Mouse (Mus musculus) MEL (cell line): ENCODE measurements at regions not wholly inside any gene's neighbourhood (a gene's known extent, or its start where the extent isn't known, plus 50 kb on each side); places are given as distances from the start of the nearest gene placed in this dataset.

Experiments used
- DNase-seq: peaks from one replicate; pipeline ENCODE4 v3.0.0; 2011; ENCODE audit warnings: low read depth, low spot score
- H3K27ac ChIP-seq: 2 replicates; pipeline ENCODE4 v1.5.1; 2012; ENCODE audit warnings: low read depth, mild to moderate bottlenecking, control low read depth, low read length, moderate library complexity; ENCODE audit not compliant: control insufficient read depth
- H3K27me3 ChIP-seq, 2 experiments: fragments of 150-350 bp in 1 of 2; sonication (generic) in 1 of 2; 2 replicates each; pipeline ENCODE4 v1.6.1; 2012; ENCODE audit warnings: low read length in 2 of 2, mild to moderate bottlenecking in 2 of 2, improper control_type of control experiment in 1 of 2, moderate library complexity in 1 of 2; ENCODE audit not compliant: insufficient read depth in 2 of 2, control insufficient read depth in 1 of 2
- H3K36me3 ChIP-seq, 2 experiments: 2 replicates each; pipeline ENCODE4 v1.6.1; 2012 to 2014; ENCODE audit warnings: low read length in 2 of 2, improper control_type of control experiment in 1 of 2, inconsistent platforms in 1 of 2, mild to moderate bottlenecking in 1 of 2; ENCODE audit not compliant: insufficient read depth in 2 of 2, control insufficient read depth in 1 of 2
- H3K4me1 ChIP-seq, 2 experiments: fragments of 150-350 bp in 1 of 2; sonication (generic) in 1 of 2; 2 replicates each; pipeline ENCODE4 v1.6.1; 2012; ENCODE audit warnings: low read length in 2 of 2, improper control_type of control experiment in 1 of 2, mild to moderate bottlenecking in 1 of 2; ENCODE audit not compliant: insufficient read depth in 2 of 2, control insufficient read depth in 1 of 2
- H3K4me3 ChIP-seq, 2 experiments: fragments of 150-350 bp in 1 of 2; sonication (generic) in 1 of 2; 2 replicates each; pipeline ENCODE4 v1.5.1; 2012; ENCODE audit warnings: low read depth in 2 of 2, low read length in 2 of 2, mild to moderate bottlenecking in 2 of 2, moderate library complexity in 2 of 2, control low read depth in 1 of 2, improper control_type of control experiment in 1 of 2; ENCODE audit not compliant: control insufficient read depth in 1 of 2, insufficient read depth in 1 of 2
- H3K79me2 ChIP-seq: 2 replicates; pipeline ENCODE4 v1.6.1; 2012; ENCODE audit warnings: mild to moderate bottlenecking, low read length, moderate library complexity; ENCODE audit not compliant: control insufficient read depth, poor library complexity, insufficient read depth
- H3K9ac ChIP-seq: 2 replicates; pipeline ENCODE4 v1.6.1; 2012; ENCODE audit warnings: low read depth, mild to moderate bottlenecking, control low read depth, low read length, moderate library complexity; ENCODE audit not compliant: control insufficient read depth, poor library complexity, severe bottlenecking
- H3K9me3 ChIP-seq: fragments of 150-350 bp; sonication (generic); replicated peaks from 2 replicates; pipeline ENCODE4 v1.6.1; 2012; ENCODE audit warnings: mild to moderate bottlenecking, low read length, improper control_type of control experiment, moderate library complexity; ENCODE audit not compliant: insufficient read depth
- CTCF ChIP-seq, 3 experiments: IDR thresholded peaks in 2 of 3; conservative IDR thresholded peaks in 1 of 3; 2 replicates each; pipeline ENCODE4 v1.5.1; 2011 to 2012; ENCODE audit warnings: low read length in 3 of 3, low read depth in 2 of 3, mild to moderate bottlenecking in 2 of 3, improper control_type of control experiment in 1 of 3, inconsistent platforms in 1 of 3, mixed read lengths in 1 of 3, moderate library complexity in 1 of 3; ENCODE audit not compliant: control insufficient read depth in 1 of 3, insufficient read depth in 1 of 3, poor library complexity in 1 of 3, severe bottlenecking in 1 of 3
- ELF1 ChIP-seq: IDR thresholded peaks from 2 replicates; pipeline ENCODE4 v1.6.1; 2014; ENCODE audit warnings: low read depth, mild to moderate bottlenecking, inconsistent platforms, low read length, improper control_type of control experiment, moderate library complexity
- EP300 ChIP-seq, 2 experiments: IDR thresholded peaks; 2 replicates each; pipeline ENCODE4 v1.6.1; 2011; ENCODE audit warnings: improper control_type of control experiment in 2 of 2, low read length in 2 of 2, low read depth in 1 of 2, mild to moderate bottlenecking in 1 of 2
- ETS1 ChIP-seq: IDR thresholded peaks from 2 replicates; pipeline ENCODE4 v1.6.1; 2012; ENCODE audit warnings: low read depth, mild to moderate bottlenecking, inconsistent platforms, low read length, improper control_type of control experiment, moderate library complexity
- GATA1 ChIP-seq: IDR thresholded peaks from 2 replicates; pipeline ENCODE4 v1.6.1; 2011; ENCODE audit warnings: low read depth, low read length, improper control_type of control experiment
- MEF2A ChIP-seq: IDR thresholded peaks from 2 replicates; pipeline ENCODE4 v1.6.1; 2014; ENCODE audit warnings: low read depth, mild to moderate bottlenecking, inconsistent platforms, low read length, improper control_type of control experiment; ENCODE audit not compliant: poor library complexity, insufficient replicate concordance, severe bottlenecking; ENCODE audit errors: extremely low read depth
- MYB ChIP-seq: IDR thresholded peaks from 2 replicates; pipeline ENCODE4 v1.6.1; 2011; ENCODE audit warnings: mild to moderate bottlenecking, low read depth, low read length, improper control_type of control experiment
- MYC ChIP-seq: IDR thresholded peaks from 2 replicates; pipeline ENCODE4 v1.6.1; 2011; ENCODE audit warnings: low read depth, mild to moderate bottlenecking, low read length, improper control_type of control experiment, moderate library complexity
- POLR2A ChIP-seq, 2 experiments: IDR thresholded peaks; 2 replicates each; pipeline ENCODE4 v1.6.1; 2011 to 2012; ENCODE audit warnings: low read length in 2 of 2, mild to moderate bottlenecking in 2 of 2, control low read depth in 1 of 2, improper control_type of control experiment in 1 of 2, low read depth in 1 of 2, moderate library complexity in 1 of 2; ENCODE audit not compliant: control insufficient read depth in 1 of 2, insufficient read depth in 1 of 2, poor library complexity in 1 of 2
- POLR2AphosphoS2 ChIP-seq: IDR thresholded peaks from 2 replicates; pipeline ENCODE4 v1.6.1; 2011; ENCODE audit warnings: low read length, improper control_type of control experiment
- RAD21 ChIP-seq: IDR thresholded peaks from 2 replicates; pipeline ENCODE4 v1.6.1; 2011; ENCODE audit warnings: mild to moderate bottlenecking, low read depth, low read length, improper control_type of control experiment
- RCOR1 ChIP-seq: IDR thresholded peaks from 2 replicates; pipeline ENCODE4 v1.6.1; 2012; ENCODE audit warnings: low read depth, mild to moderate bottlenecking, inconsistent platforms, low read length, improper control_type of control experiment
- TBP ChIP-seq: IDR thresholded peaks from 2 replicates; pipeline ENCODE4 v1.8.0; 2011; ENCODE audit warnings: low read depth, low read length, improper control_type of control experiment
- USF1 ChIP-seq: IDR thresholded peaks from 2 replicates; pipeline ENCODE4 v1.6.1; 2014; ENCODE audit warnings: low read depth, mild to moderate bottlenecking, inconsistent platforms, low read length, improper control_type of control experiment, moderate library complexity
- USF2 ChIP-seq, 2 experiments: IDR thresholded peaks; 2 replicates each; pipeline ENCODE4 v1.6.1; 2011 to 2012; ENCODE audit warnings: improper control_type of control experiment in 2 of 2, low read length in 2 of 2, borderline replicate concordance in 1 of 2, inconsistent platforms in 1 of 2, low read depth in 1 of 2, mild to moderate bottlenecking in 1 of 2; ENCODE audit not compliant: insufficient read depth in 1 of 2
- ZC3H11A ChIP-seq: IDR thresholded peaks from 2 replicates; pipeline ENCODE4 v1.6.1; 2012; ENCODE audit warnings: low read depth, mild to moderate bottlenecking, inconsistent platforms, low read length, improper control_type of control experiment
- ZMIZ1 ChIP-seq: IDR thresholded peaks from 2 replicates; pipeline ENCODE4 v1.6.1; 2012; ENCODE audit warnings: low read depth, mild to moderate bottlenecking, inconsistent platforms, low read length, improper control_type of control experiment, moderate library complexity

GRCm38 (mm10) chr3:100769146-100769545 lies 56.1 kb upstream of the Vtcn1 start:
- H3K4me3 ChIP-seq, result no peak overlapping the region

DNA sequence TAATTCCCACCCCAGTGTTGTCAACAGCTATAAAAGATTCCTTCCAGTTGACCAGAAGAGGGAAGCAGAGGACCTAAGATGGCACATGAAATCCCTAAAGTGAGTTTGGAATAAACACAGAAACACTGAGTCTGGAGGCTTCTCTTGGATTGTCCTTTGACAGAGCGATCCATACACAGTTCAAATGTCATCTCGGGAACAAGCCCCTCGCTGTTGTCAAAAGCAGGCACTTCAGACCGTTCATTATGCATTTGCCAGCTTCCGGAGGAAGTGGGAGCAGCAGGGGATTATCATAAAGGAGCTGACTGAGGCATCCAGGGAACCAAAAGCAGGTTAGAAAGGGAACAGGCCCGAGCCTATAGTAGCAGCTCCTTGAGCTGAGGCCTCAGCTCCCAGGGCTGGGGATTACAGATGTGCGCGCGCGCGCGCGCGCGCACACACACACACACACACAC lies 57.1 kb upstream of the Vtcn1 start:
- no peak for DNase-seq
- Histone ChIP-seq H3K9me3 (no peaks in the 10 kb centered on the region), H3K4me3 (no peak overlapping the region), H3K36me3 (no peaks in the 10 kb centered on the region), H3K27ac (no peak overlapping the region), H3K27me3 (peaks cover 2 to 3% of the 10 kb centered on the region in 2 experiments; a peak in 3 of 4 replicates), H3K79me2 (no peaks in the 10 kb centered on the region), H3K9ac (no peak overlapping the region), H3K4me1 (no peaks in the 10 kb centered on the region)
- TF ChIP-seq MYB (no peak), CTCF (IDR thresholded peaks at IDR 0.05 in 2 of 3, conservative IDR thresholded peaks at IDR 0.05 in 1 of 3; ENCODE audit: control insufficient read depth in 1 of 3, insufficient read depth in 1 of 3, low read depth in 2 of 3, low read length in 3 of 3, poor library complexity in 1 of 3, severe bottlenecking in 1 of 3) (peak in 1 of 3 experiments; percentile 8; a peak in 1 of 6 replicates), TBP (no peak), RCOR1 (no peak), ZMIZ1 (no peak), ZC3H11A (no peak), POLR2A (IDR thresholded peaks at IDR 0.05; ENCODE audit: control insufficient read depth in 1 of 2, insufficient read depth in 1 of 2, low read depth in 1 of 2, low read length in 2 of 2, poor library complexity in 1 of 2) (no peak), ETS1 (no peak), RAD21 (peak; percentile 17), POLR2AphosphoS2 (no peak), EP300 (IDR thresholded peaks at IDR 0.05; ENCODE audit: low read depth in 1 of 2, low read length in 2 of 2) (no peak), USF2 (IDR thresholded peaks at IDR 0.05; ENCODE audit: borderline replicate concordance in 1 of 2, insufficient read depth in 1 of 2, low read depth in 1 of 2, low read length in 2 of 2) (no peak)

More at GRCm38 (mm10) chr3:100769146-100769545, 56.1 kb upstream of the Vtcn1 start:
- H3K79me2 ChIP-seq, result no peaks in the 10 kb centered on the region
- no peak for DNase-seq
- H3K4me1 ChIP-seq, result no peaks in the 10 kb centered on the region
- H3K27me3 ChIP-seq, result peaks cover 2 to 3% of the 10 kb centered on the region in 2 experiments; a peak in 3 of 4 replicates
- TF ChIP-seq MEF2A, result no peak
- TF ChIP-seq MYB, result no peak
- no peak for TF ChIP-seq MYC
- no peak for TF ChIP-seq ELF1
- no peak for TF ChIP-seq POLR2AphosphoS2
- TF ChIP-seq GATA1, result no peak
- TF ChIP-seq USF1, result no peak
- H3K9me3 ChIP-seq, result no peaks in the 10 kb centered on the region
- H3K9ac ChIP-seq, result no peak overlapping the region
- no peaks in the 10 kb centered on the region for H3K36me3 ChIP-seq
- no peak overlapping the region for H3K27ac ChIP-seq
